Mouse (Mus musculus): ENCODE measurements at regions not wholly inside any gene's neighbourhood (a gene's known extent, or its start where the extent isn't known, plus 50 kb on each side); places are given as distances from the start of the nearest gene placed in this dataset.
"Not testable (repeated sequence)": the region's sequence is repeated elsewhere in the genome, so short reads cannot be mapped to it uniquely, and the experiment has no call there.

DNA sequence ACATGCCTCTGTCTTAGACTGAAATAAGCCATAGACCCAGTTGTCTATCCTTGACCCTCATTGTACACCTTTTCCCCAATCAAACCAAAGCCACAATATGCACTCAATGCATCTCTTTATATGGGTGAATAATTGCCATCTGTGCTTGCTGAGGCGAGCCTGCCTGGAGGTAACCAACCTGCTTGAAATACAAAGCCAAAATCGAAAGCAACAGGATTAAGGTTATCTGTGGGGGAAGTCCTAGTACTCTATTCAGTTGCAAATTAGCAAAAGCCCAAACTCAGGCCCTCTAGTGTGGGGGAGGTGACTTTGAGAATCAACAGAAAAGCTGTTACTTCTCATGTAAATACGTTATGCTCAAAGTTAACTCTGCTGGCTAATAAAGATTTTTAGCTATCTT, 246.2 kb upstream of the Fundc1 start:
- WGBS: 55% methylated on average over 3 of the region's 3 CpGs
- H3K9me3 ChIP-seq (ENCODE audit: control insufficient read depth, low read length): no peaks in the 10 kb centered on the region
- no peaks in the 10 kb centered on the region for H3K27me3 ChIP-seq (ENCODE audit: control insufficient read depth, insufficient read depth, low read depth, low read length)
- H3K27ac ChIP-seq (ENCODE audit: low read length): no peak overlapping the region
- no peak for ATAC-seq (ENCODE audit: low read depth)
- no peak overlapping the region for H3K4me2 ChIP-seq (ENCODE audit: low read depth, low read length)
- H3K4me3 ChIP-seq (ENCODE audit: low read length): no peak overlapping the region
- H3K36me3 ChIP-seq (ENCODE audit: control insufficient read depth, insufficient read depth, low read length): no peaks in the 10 kb centered on the region
- H3K9ac ChIP-seq (ENCODE audit: low read length): no peak overlapping the region
- no peaks in the 10 kb centered on the region for H3K4me1 ChIP-seq (replicated peaks; ENCODE audit: control insufficient read depth, insufficient read depth, low read length)

DNA sequence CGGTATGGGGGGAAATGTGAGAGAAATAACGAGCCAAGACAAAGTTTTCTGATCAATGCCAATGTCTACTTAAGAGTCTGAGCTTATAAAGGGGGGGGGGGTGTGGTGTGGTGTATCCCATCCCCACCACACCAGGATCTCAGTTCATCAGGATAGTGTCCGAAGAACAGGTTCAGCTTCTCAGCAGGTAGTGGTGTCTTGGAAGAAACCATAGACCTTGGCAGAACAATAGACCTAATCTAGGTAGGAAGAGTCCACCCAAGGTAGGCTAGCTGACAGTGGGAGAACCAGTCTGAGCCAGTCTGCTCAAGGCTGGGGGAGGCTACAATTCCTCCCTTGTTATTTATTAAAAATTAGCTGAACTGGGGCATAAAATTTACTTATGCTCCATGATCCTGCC, 245.5 kb upstream of the Fundc1 start:
- 66% methylated on average over 3 of the region's 3 CpGs for WGBS
- no peaks in the 10 kb centered on the region for H3K9me3 ChIP-seq (ENCODE audit: control insufficient read depth, low read length)

DNA sequence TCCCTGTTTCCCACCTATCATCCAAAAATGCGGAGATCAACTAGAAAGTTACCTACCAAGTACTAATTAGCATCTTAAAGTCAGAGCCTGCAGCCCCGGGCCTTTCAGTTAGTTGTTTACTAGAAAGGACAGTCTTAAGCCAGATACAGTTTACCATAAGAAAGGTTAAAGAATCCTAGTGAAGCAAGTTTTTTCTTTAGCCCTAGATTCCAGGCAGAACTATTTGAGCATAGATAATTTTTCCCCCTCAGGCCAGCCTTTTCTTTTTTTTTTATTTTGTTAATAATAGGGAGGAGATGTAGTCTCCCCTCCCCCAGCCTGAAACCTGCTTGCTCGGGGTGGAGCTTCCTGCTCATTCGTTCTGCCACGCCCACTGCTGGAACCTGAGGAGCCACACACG, 215.9 kb upstream of the Fundc1 start:
- H3K4me2 ChIP-seq (ENCODE audit: low read depth, low read length); ATAC-seq (ENCODE audit: low read depth); H3K27me3 ChIP-seq (ENCODE audit: control insufficient read depth, insufficient read depth, low read depth, low read length); H3K9me3 ChIP-seq (ENCODE audit: control insufficient read depth, low read length); H3K4me1 ChIP-seq (replicated peaks; ENCODE audit: control insufficient read depth, insufficient read depth, low read length); H3K27ac ChIP-seq (ENCODE audit: low read length); H3K4me3 ChIP-seq (ENCODE audit: low read length); H3K36me3 ChIP-seq (ENCODE audit: control insufficient read depth, insufficient read depth, low read length); H3K9ac ChIP-seq (ENCODE audit: low read length): not testable (repeated sequence)
- WGBS: 100% methylated on average over 1 of the region's 6 CpGs

More for the DNA sequence above, 245.5 kb upstream of the Fundc1 start:
- H3K9ac ChIP-seq (ENCODE audit: low read length): no peak overlapping the region
- H3K4me1 ChIP-seq (replicated peaks; ENCODE audit: control insufficient read depth, insufficient read depth, low read length): no peaks in the 10 kb centered on the region
- H3K27ac ChIP-seq (ENCODE audit: low read length): no peak overlapping the region
- no peak overlapping the region for H3K4me2 ChIP-seq (ENCODE audit: low read depth, low read length)
- no peaks in the 10 kb centered on the region for H3K27me3 ChIP-seq (ENCODE audit: control insufficient read depth, insufficient read depth, low read depth, low read length)
- H3K4me3 ChIP-seq (ENCODE audit: low read length): no peak overlapping the region
- H3K36me3 ChIP-seq (ENCODE audit: control insufficient read depth, insufficient read depth, low read length): no peaks in the 10 kb centered on the region
- ATAC-seq (ENCODE audit: low read depth): no peak

DNA sequence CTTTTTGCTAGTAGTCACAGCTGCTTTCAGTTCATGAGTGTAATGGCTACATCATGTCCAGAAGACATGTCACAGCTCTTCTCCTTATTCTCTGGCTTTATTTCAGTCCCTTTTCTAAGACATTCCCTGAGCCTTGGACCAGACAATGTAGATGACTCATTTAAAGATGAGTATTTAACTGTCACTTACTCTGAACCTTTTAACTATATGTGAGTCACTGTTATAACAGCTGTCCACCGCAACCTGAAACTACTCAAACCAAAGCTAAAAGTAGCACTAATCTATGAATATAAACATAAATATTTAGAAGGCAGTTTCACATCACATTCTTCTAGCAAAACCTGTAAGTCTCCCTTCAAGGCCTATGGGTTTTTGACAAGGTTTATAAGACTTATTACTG, 203.8 kb upstream of the Fundc1 start:
- no peaks in the 10 kb centered on the region for H3K36me3 ChIP-seq (ENCODE audit: control insufficient read depth, insufficient read depth, low read length)
- no peaks in the 10 kb centered on the region for H3K27me3 ChIP-seq (ENCODE audit: control insufficient read depth, insufficient read depth, low read depth, low read length)
- H3K4me2 ChIP-seq (ENCODE audit: low read depth, low read length): no peak overlapping the region
- no peak for ATAC-seq (ENCODE audit: low read depth)
- no peaks in the 10 kb centered on the region; the same call in 1 of the 2 replicates for H3K9me3 ChIP-seq (ENCODE audit: control insufficient read depth, low read length)
- no peak overlapping the region for H3K27ac ChIP-seq (ENCODE audit: low read length)
- H3K4me3 ChIP-seq (ENCODE audit: low read length): no peak overlapping the region
- no peaks in the 10 kb centered on the region for H3K4me1 ChIP-seq (replicated peaks; ENCODE audit: control insufficient read depth, insufficient read depth, low read length)
- H3K9ac ChIP-seq (ENCODE audit: low read length): no peak overlapping the region
- WGBS: 93% methylated on average over 1 of the region's 1 CpGs

DNA sequence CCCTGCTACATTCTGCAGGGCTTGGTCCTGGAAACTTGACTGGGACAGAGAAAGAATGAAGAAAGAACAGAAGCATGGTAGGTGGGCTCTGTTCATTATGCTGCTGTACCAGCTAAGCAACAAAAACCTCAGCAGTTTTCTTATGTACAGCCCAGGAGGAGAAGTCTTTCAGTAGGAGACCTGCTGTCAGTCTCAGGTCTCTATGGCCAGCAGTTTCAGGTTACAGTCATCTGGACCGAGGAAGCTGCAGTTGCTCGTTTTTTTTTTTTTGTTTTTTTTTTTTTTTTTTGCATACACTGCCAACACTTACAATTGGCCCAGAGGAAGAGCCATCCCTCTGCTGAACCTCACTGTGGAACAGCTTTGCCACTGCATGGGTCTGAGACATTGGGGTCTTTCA, 180.7 kb upstream of the Fundc1 start:
- Histone ChIP-seq H3K4me2 (ENCODE audit: low read depth, low read length) (no peak overlapping the region), H3K4me1 (replicated peaks; ENCODE audit: control insufficient read depth, insufficient read depth, low read length) (no peaks in the 10 kb centered on the region), H3K36me3 (ENCODE audit: control insufficient read depth, insufficient read depth, low read length) (no peaks in the 10 kb centered on the region), H3K9ac (ENCODE audit: low read length) (no peak overlapping the region), H3K9me3 (ENCODE audit: control insufficient read depth, low read length) (no peaks in the 10 kb centered on the region), H3K27me3 (ENCODE audit: control insufficient read depth, insufficient read depth, low read depth, low read length) (no peaks in the 10 kb centered on the region), H3K4me3 (ENCODE audit: low read length) (no peak overlapping the region), H3K27ac (ENCODE audit: low read length) (no peak overlapping the region)
- WGBS: 32% methylated on average over 2 of the region's 2 CpGs
- ATAC-seq (ENCODE audit: low read depth): no peak

DNA sequence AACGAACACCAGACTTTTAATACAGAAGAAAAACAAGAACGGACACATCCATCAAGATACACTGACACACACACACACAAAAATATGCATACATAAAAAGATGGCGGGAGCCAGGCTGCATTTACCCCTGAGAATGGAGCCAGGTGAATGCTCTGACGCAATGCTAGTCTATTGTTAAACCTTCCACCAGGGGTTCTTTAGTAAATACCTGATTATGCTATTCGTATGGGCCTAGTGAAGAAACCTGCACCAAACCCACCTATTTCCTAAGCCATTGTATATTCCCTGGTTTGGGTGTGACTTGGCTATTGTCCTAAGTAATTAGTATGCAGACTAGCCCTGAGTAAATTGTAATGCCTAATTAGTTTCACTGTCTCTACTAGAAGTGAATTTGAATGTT, 179.3 kb upstream of the Fundc1 start:
- H3K4me2 ChIP-seq (ENCODE audit: low read depth, low read length): no peak overlapping the region
- ATAC-seq (ENCODE audit: low read depth): no peak
- no peaks in the 10 kb centered on the region for H3K9me3 ChIP-seq (ENCODE audit: control insufficient read depth, low read length)
- no peaks in the 10 kb centered on the region for H3K27me3 ChIP-seq (ENCODE audit: control insufficient read depth, insufficient read depth, low read depth, low read length)
- H3K9ac ChIP-seq (ENCODE audit: low read length): no peak overlapping the region
- no peaks in the 10 kb centered on the region for H3K36me3 ChIP-seq (ENCODE audit: control insufficient read depth, insufficient read depth, low read length)
- 79% methylated on average over 5 of the region's 5 CpGs for WGBS
- H3K4me1 ChIP-seq (replicated peaks; ENCODE audit: control insufficient read depth, insufficient read depth, low read length): no peaks in the 10 kb centered on the region
- no peak overlapping the region for H3K27ac ChIP-seq (ENCODE audit: low read length)
- no peak overlapping the region for H3K4me3 ChIP-seq (ENCODE audit: low read length)

DNA sequence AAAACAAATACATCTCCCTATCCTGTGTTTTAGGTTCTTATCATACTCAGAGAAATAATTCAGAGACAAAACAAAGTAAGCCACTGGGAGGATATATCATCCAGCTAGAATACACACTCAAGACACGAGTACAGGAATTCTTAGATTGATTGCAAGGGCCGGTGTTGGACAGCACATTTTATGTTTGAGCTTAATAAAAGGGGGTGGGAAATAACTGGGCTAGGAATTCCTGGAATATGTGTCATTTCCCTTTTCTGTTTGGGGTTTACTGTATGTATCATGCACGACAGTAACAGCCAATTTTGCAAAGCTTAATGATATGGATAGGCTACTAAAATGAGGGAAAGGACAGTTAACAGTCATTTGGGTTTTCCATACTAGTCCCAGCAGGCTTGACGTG, 158.1 kb upstream of the Fundc1 start:
- 35% methylated on average over 4 of the region's 4 CpGs for WGBS

DNA sequence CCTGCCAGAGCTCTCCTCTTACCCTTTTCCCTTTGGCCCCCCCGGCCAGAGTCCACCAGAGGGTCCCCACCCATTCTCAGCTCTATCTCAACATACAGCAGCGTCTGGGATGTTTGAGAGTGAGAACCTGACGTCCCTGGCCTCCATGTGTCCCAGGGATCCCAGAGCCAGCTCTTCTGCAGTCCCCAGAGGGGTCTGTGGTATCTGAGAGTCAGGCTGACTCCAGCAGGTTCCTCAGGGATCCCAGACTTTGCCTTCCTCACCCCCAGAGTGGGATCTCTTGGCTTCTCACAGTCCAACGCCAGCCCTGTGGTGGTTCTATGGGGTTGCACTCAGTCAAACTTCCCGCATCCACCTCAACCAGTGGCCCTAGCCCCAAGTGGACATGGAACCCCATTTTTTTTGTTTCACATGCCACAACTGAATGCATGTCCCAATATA, 153.7 kb upstream of the Fundc1 start:
- Histone ChIP-seq H3K36me3 (ENCODE audit: control insufficient read depth, insufficient read depth, low read length) (no peaks in the 10 kb centered on the region), H3K27me3 (ENCODE audit: control insufficient read depth, insufficient read depth, low read depth, low read length) (no peaks in the 10 kb centered on the region), H3K4me3 (ENCODE audit: low read length) (no peak overlapping the region), H3K9ac (ENCODE audit: low read length) (no peak overlapping the region), H3K27ac (ENCODE audit: low read length) (no peak overlapping the region), H3K4me2 (ENCODE audit: low read depth, low read length) (no peak overlapping the region), H3K9me3 (ENCODE audit: control insufficient read depth, low read length) (no peaks in the 10 kb centered on the region), H3K4me1 (replicated peaks; ENCODE audit: control insufficient read depth, insufficient read depth, low read length) (no peaks in the 10 kb centered on the region)
- WGBS: 59% methylated on average over 5 of the region's 5 CpGs
- no peak for ATAC-seq (ENCODE audit: low read depth)

More for the DNA sequence above, 158.1 kb upstream of the Fundc1 start:
- H3K27me3 ChIP-seq (ENCODE audit: control insufficient read depth, insufficient read depth, low read depth, low read length): no peaks in the 10 kb centered on the region
- H3K9ac ChIP-seq (ENCODE audit: low read length): no peak overlapping the region
- H3K9me3 ChIP-seq (ENCODE audit: control insufficient read depth, low read length): no peaks in the 10 kb centered on the region
- no peak overlapping the region for H3K4me3 ChIP-seq (ENCODE audit: low read length)
- no peaks in the 10 kb centered on the region for H3K36me3 ChIP-seq (ENCODE audit: control insufficient read depth, insufficient read depth, low read length)
- H3K27ac ChIP-seq (ENCODE audit: low read length): no peak overlapping the region
- no peak for ATAC-seq (ENCODE audit: low read depth)
- no peak overlapping the region for H3K4me2 ChIP-seq (ENCODE audit: low read depth, low read length)
- no peaks in the 10 kb centered on the region for H3K4me1 ChIP-seq (replicated peaks; ENCODE audit: control insufficient read depth, insufficient read depth, low read length)

DNA sequence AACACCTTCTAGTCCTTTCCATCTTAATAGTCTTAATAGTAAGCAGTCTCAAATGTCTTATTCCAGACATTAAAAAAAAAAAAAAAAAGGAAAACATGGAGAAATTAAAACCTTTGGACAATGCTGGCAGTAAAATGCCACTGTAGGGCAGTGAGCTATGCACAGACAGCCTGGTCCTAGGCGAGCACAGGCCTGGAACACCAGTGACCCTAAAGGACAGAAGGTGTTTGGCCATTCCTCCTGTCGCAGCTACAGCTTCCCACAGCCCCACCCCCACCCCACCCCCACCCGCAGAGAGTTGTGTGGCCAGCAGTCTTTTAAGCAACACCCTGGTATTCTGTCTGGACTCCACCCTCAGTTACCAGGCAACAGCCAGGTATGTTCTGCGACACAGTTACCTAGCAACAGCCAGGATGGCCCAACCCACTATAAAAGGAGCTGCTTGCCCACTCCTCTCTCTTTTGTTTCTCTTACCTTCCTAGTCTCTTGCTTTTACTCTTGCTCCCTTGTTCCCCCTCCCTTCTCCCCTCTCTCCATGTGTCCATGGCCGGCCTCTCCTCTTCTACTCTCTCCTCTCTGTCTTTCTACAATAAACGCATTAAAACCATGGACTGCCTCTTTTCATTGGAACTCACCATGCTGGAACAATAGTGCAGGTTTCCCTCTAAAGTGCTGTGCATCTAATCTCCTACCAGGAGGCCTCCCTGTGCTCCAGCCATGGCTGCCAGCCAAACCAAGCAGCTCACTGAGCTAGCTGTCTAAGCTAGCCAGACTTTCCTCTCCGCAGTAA, 153.1 kb upstream of the Fundc1 start:
- Histone ChIP-seq H3K9me3 (ENCODE audit: control insufficient read depth, low read length) (no peaks in the 10 kb centered on the region), H3K4me3 (ENCODE audit: low read length) (no peak overlapping the region), H3K4me1 (replicated peaks; ENCODE audit: control insufficient read depth, insufficient read depth, low read length) (no peaks in the 10 kb centered on the region), H3K36me3 (ENCODE audit: control insufficient read depth, insufficient read depth, low read length) (no peaks in the 10 kb centered on the region), H3K27me3 (ENCODE audit: control insufficient read depth, insufficient read depth, low read depth, low read length) (no peaks in the 10 kb centered on the region), H3K27ac (ENCODE audit: low read length) (no peak overlapping the region), H3K4me2 (ENCODE audit: low read depth, low read length) (no peak overlapping the region), H3K9ac (ENCODE audit: low read length) (no peak overlapping the region)
- ATAC-seq (ENCODE audit: low read depth): peak; percentile 86
- 38% methylated on average over 7 of the region's 7 CpGs for WGBS

All from lung, embryonic 16.5 days (tissue).